Mouse (Mus musculus) stomach, embryonic 16.5 days (tissue): Measurements from ENCODE around the gene Nosip. TPM values are rescaled to one million over a fixed set of nuclear protein-coding genes. Genes with fewer than 3 reads are reported as not detected.

ENCODE experiments used
- ATAC-seq: fragments of 200-750 bp; cut with Nextera tagmentation; 2 replicates; pipeline ENCODE4 v1.8.0; 2017; ENCODE audit warnings: moderate number of reproducible peaks, moderate TSS enrichment; ENCODE audit not compliant: insufficient read depth, low FRiP score
- H3K27ac ChIP-seq: fragments of 300-500 bp; sonication (generic); 2 replicates; pipeline ENCODE4 v1.5.1; 2014; ENCODE audit warnings: low read length
- H3K27me3 ChIP-seq: fragments of 300-500 bp; sonication (generic); 2 replicates; pipeline ENCODE4 v1.6.1; 2014; ENCODE audit warnings: low read length, control low read depth, mixed read lengths; ENCODE audit not compliant: control insufficient read depth, insufficient read depth
- H3K36me3 ChIP-seq: fragments of 300-500 bp; sonication (generic); 2 replicates; pipeline ENCODE4 v1.6.1; 2014; ENCODE audit warnings: low read length; ENCODE audit not compliant: control insufficient read depth, insufficient read depth
- H3K4me1 ChIP-seq: fragments of 300-500 bp; sonication (generic); 2 replicates; pipeline ENCODE4 v1.6.1; 2014; ENCODE audit warnings: low read length, control low read depth, mixed read lengths; ENCODE audit not compliant: control insufficient read depth, insufficient read depth
- H3K4me2 ChIP-seq: fragments of 300-500 bp; sonication (generic); 2 replicates; pipeline ENCODE4 v1.6.1; 2014; ENCODE audit warnings: low read depth, low read length, mixed read lengths
- H3K4me3 ChIP-seq: fragments of 300-500 bp; sonication (generic); replicated peaks from 2 replicates; pipeline ENCODE4 v1.5.1; 2014; ENCODE audit warnings: mild to moderate bottlenecking, low read length
- H3K9ac ChIP-seq: fragments of 300-500 bp; sonication (generic); 2 replicates; pipeline ENCODE4 v1.6.1; 2014; ENCODE audit warnings: low read length
- H3K9me3 ChIP-seq: fragments of 300-500 bp; sonication (generic); replicated peaks from 2 replicates; pipeline ENCODE4 v1.6.1; 2016; ENCODE audit warnings: low read length, control low read depth; ENCODE audit not compliant: control insufficient read depth
- WGBS: fragments of 180-500 bp; shearing (Covaris S2); extraction: QIAGEN DNeasy Blood & Tissue Kit; methylation state at CpG from one replicate; pipeline ENCODE4 v1.1.7; 2014; 5-methylcytosine and 5-hydroxymethylcytosine counted together
- polyA plus RNA-seq: library from polyadenylated mRNA; unstranded; fragments of >200 nt; fragmentation: Nextera tagmentation; extraction: Ambion mirVana; gene quantifications from 2 replicates; pipeline ENCODE4 v1.2.1, GENCODE M21; 2015

Nosip gene
- 55.7 TPM in 2 replicates for polyA plus RNA-seq

DNA sequence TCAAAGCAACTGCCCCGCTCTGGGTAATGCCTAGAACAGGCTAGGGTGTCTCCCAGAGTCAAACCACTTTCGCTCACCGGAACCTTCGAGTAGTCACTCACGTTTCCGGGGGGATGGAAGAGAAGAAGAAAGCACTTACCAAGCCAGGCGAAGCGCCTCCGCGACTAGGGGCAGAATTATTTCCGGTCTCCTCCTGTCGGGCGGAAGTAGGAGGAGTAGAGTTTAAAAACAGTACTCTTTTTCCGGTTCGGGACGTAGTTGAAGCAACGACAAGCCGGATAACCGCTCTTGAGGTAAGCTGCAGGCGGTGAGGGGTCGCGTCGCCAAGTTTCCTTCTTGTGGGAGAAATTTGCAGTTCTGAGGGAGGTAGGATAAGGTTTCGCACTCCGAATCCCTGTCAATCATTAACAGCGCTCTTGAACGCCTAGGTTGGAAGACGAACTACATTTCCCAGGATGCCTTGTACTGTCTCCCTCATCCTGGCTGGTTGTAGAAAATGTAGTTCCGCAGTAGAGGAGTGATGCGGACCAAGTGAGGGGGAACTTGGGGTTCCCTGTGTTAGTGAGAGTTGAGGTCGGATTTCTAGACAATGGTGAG, at the start of gene Nosip, which contains the start of gene Prrg2:
TSS of gene Nosip (plus strand) at position 191 of the 597 bp plus-strand sequence.
TSS of gene Prrg2 (minus strand) at position 439 of the 597 bp plus-strand sequence.
- ATAC-seq = peak; percentile 91
- whole genome bisulfite sequencing = under 1% methylated on average over 31 of the region's 31 CpGs
- H3K36me3 ChIP-seq = no peaks in the 10 kb centered on the region
- H3K27me3 ChIP-seq = no peaks in the 10 kb centered on the region
- H3K4me2 ChIP-seq = peak within 1 kb of the TSS; percentile 60
- peaks cover 16% of the 10 kb centered on the region for H3K4me1 ChIP-seq
- peak within 1 kb of the TSS; percentile 91 for H3K27ac ChIP-seq
- peak within 1 kb of the TSS; percentile 69 for H3K4me3 ChIP-seq
- H3K9ac ChIP-seq = peak within 1 kb of the TSS; percentile 77
- H3K9me3 ChIP-seq = no peaks in the 10 kb centered on the region

DNA sequence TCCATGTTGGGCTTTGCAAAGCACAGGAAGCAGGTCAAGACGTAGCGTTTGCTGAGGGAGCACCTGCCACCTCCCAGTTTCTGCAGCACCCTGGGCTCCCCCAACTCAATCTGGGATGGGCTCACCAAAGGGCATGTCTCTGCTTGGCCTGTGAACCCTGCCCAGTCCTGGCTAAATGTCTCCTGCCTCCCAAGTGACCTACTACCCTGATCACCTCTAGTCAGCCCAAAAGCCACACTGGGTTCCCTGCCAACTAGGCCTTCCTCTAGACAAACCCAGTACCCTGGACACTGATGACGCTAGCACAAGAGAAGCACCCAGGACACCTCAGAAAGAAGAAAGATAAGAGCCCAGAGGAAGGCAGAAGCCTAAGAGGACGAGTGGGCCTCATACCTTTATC, 49.4 kb upstream of the Nosip start:
- no peaks in the 10 kb centered on the region for H3K27me3 ChIP-seq
- H3K9me3 ChIP-seq = no peaks in the 10 kb centered on the region
- no peak overlapping the region for H3K4me2 ChIP-seq
- peaks cover 6% of the 10 kb centered on the region for H3K4me1 ChIP-seq
- no peak overlapping the region for H3K9ac ChIP-seq
- H3K27ac ChIP-seq = no peak overlapping the region
- ATAC-seq = no peak
- peaks cover 26% of the 10 kb centered on the region for H3K36me3 ChIP-seq
- 82% methylated on average over 4 of the region's 4 CpGs for WGBS
- H3K4me3 ChIP-seq = no peak overlapping the region

DNA sequence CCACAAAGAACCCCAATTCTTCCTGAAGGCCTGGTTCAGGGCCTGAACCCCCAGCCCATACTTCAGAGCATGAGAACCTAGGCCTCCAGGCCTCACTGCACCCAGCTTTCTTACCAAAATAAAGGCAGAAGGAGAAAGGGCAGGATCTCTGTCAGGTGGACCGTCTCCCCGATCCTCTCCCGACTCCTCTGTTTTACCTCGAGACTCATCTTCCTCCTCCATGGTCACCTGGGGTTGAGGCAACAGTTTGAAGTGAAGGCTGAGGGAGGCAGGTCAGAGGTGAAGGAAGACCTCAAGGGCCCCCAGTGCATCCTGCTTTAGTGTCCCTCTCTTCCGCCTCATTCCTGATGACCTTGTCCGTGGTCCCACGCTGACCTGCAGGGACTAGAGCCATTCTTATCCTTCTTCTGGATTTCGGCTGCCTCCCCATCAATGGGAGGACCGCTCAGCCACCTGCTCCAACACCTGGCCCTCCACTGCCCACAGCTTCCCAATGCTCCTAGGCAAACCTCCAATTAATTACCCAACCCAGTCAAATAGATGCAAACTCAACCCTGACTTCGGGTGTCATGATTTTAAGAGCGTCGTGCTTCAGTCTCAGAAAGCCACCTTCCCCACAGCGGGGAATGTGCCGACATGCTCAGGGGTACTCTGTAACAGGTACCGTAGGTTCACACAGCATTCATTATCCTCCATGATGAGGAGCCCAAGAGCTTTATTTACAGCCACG, 48.7 kb upstream of the Nosip start:
- H3K36me3 ChIP-seq = peaks cover 19% of the 10 kb centered on the region; the same call in 1 of the 2 replicates
- no peaks in the 10 kb centered on the region for H3K27me3 ChIP-seq
- H3K4me1 ChIP-seq = peaks cover 6% of the 10 kb centered on the region
- no peak overlapping the region for H3K4me2 ChIP-seq
- H3K27ac ChIP-seq = no peak overlapping the region
- ATAC-seq = no peak
- 0 out of 2 replicates have a peak overlapping the region, but pooled peaks have one; percentile 29 for H3K9ac ChIP-seq
- H3K9me3 ChIP-seq = no peaks in the 10 kb centered on the region
- WGBS = 95% methylated on average over 16 of the region's 16 CpGs
- H3K4me3 ChIP-seq = no peak overlapping the region

DNA sequence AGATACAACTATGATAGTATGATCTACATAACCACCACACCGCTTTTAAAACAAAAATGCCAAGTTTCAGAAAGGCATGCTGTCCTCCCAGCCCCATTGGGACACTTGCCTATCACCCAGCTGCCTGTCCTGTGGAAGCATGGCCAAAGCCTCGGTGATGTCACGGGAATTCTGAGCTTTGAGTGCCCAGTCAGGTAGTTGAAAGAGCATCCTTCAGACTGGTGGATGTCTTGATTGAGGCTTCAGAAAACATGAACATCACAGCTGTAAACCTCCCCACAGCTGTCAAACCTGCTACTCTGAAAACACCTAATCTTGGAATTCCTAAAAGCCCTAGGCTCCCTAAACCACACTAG, 48.2 kb upstream of the Nosip start:
- Histone ChIP-seq H3K4me2 (no peak overlapping the region), H3K4me1 (peaks cover 9% of the 10 kb centered on the region)
- ATAC-seq = no peak

DNA sequence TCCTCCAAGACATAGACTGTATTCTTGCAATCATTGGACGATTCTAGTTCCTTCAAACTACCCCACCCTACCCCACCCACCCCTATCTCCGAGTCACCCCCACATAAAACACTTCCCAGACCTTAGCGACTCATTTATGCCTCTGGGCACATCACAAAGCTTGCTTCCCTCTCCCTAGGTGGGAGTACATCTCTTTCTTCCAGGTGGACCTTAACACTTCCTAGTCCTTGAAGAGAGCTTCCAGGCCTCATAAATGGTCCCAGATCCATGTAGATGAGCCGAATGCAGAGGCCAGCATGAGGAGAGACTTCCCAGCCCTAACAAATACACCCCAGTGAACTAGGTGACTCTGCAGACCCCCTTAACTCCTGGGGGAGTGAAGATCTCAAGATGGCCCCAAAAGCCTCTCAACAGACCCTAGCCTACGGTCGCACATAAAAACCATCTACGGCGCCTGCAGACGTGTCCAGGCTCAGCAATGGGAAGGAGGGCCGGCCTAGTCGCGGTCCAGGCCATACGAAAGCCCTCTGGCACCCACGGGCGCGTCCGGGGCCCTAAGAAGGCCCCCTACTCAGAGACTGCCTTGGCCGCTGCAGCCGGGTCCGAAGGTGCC, 46.8 kb upstream of the Nosip start:
- peak overlapping the region; percentile 99 for H3K9ac ChIP-seq
- peak overlapping the region; percentile 83 for H3K4me2 ChIP-seq
- WGBS = 1% methylated on average over 20 of the region's 20 CpGs
- peak overlapping the region; percentile 99 for H3K4me3 ChIP-seq
- H3K27me3 ChIP-seq = no peaks in the 10 kb centered on the region
- H3K4me1 ChIP-seq = peaks cover 10% of the 10 kb centered on the region
- H3K36me3 ChIP-seq = peaks cover 11% of the 10 kb centered on the region; the same call in 1 of the 2 replicates
- H3K27ac ChIP-seq = peak overlapping the region; percentile 100
- H3K9me3 ChIP-seq = no peaks in the 10 kb centered on the region
- no peak for ATAC-seq

More for the DNA sequence above, 48.2 kb upstream of the Nosip start:
- Histone ChIP-seq H3K27me3 (no peaks in the 10 kb centered on the region), H3K4me3 (no peak overlapping the region), H3K36me3 (peaks cover 19% of the 10 kb centered on the region; the same call in 1 of the 2 replicates), H3K9me3 (no peaks in the 10 kb centered on the region), H3K9ac (no peak overlapping the region), H3K27ac (no peak overlapping the region)
- WGBS = 90% methylated on average over 3 of the region's 3 CpGs

DNA sequence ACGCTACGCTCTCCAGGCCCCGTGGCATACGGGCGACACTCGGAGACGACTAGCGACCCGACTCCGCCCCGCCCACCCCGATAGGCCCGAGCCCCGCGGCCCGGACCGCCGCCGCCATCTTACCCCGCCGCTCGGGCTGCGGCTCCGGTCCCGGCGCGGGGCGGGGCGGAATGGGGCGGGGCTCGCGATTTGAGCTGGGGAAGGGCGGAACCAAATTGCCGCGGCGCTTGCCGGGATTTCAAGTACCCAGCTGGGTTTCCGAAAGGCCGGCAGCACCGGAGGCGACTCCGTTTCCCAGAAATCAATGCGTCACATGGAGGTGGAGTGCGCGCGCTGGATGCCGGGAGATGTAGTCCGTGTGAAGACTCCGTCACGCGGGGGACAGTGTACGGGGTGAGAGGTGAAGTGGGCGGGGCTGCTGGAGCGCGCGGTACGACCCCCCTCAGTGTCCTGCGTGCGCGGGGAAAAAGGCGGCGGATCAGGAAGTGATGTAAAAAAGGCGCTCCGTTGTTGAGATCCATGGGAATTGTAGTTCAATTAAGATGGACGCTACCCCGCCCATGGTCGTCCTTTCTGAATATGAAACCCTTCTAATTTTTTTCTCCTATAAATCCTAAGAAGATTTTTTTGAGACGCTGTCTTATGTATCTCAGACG, 46.1 kb upstream of the Nosip start, which contains the start of gene Scaf1:
TSS of gene Scaf1 (minus strand) at position 407 of the 656 bp plus-strand sequence.
- no peaks in the 10 kb centered on the region for H3K9me3 ChIP-seq
- peaks cover 10% of the 10 kb centered on the region for H3K4me1 ChIP-seq
- H3K4me3 ChIP-seq = peak within 1 kb of the TSS; percentile 99
- H3K36me3 ChIP-seq = peaks cover 11% of the 10 kb centered on the region; the same call in 1 of the 2 replicates
- ATAC-seq = peak; percentile 89
- under 1% methylated on average over 67 of the region's 69 CpGs for WGBS
- H3K4me2 ChIP-seq = peak within 1 kb of the TSS; percentile 83
- H3K27me3 ChIP-seq = no peaks in the 10 kb centered on the region
- peak within 1 kb of the TSS; percentile 99 for H3K9ac ChIP-seq
- peak within 1 kb of the TSS; percentile 100 for H3K27ac ChIP-seq

DNA sequence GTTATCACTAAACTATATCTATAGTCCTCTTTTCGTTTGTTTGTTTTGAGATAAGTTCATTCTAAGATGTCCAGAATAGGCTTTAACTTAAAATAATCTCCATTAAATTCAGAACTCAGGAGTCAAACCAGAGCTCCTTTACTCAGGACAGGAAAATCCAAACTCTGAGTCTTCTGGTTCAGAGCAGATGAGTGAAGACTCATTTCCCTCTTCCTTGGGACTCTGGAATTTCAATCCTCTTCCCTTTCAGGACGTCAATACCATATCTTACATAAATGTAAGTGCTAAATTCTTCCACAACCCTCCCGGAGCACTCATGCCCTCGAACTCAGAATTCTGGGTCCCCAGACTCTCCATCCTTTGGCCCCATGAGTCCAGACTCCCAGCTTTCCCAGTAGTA, 45.5 kb upstream of the Nosip start:
- Histone ChIP-seq H3K36me3 (peaks cover 7% of the 10 kb centered on the region; the same call in 1 of the 2 replicates), H3K4me2 (peak overlapping the region; percentile 82), H3K27me3 (no peaks in the 10 kb centered on the region), H3K9me3 (no peaks in the 10 kb centered on the region), H3K4me1 (peaks cover 10% of the 10 kb centered on the region), H3K9ac (peak overlapping the region; percentile 76), H3K4me3 (peak overlapping the region; percentile 99), H3K27ac (peak overlapping the region; percentile 100)
- WGBS = 3% methylated on average over 4 of the region's 4 CpGs
- no peak for ATAC-seq

DNA sequence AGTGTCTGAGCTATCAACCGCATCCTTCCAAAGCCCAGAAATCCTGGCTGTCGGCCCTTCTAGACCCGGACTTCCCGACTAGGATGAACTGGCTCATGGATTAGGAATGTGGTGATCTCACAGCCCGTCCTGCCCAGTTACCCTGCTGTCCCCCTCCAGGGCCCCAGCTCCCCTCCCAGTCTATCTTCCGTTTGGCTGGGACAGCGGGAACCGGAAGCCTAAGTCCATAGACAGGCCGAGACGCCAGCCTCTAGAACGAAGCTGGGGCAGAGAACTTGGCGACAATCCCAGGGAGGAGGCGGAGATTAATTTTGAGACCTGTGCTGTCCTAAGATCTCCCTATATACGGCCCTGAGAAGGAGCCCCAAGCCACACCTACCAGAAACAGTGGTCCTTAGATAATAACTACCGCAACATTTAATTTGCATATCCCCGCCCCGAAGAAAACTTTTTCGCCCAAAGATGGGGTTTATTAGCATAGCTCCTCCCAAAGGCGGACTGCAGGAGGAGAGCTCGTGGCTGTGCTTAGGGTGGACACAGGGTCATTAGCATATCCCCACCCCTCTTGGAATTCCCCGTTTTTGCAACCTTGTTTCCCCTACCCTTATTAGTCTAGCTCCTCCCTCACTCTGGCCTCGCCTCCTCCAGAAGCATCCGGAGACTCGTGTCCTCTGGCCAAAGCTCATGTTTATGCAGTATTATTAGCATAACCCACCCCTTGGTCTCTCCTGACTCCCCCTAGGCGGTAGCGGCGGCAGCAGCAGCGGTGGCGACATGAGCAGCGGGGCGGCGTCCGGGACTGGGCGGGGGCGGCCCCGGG, 44.8 kb upstream of the Nosip start, which contains the start of gene Rras:
TSS of gene Rras (plus strand) at position 720 of the 820 bp plus-strand sequence.
- Histone ChIP-seq H3K4me1 (peaks cover 10% of the 10 kb centered on the region), H3K9me3 (no peaks in the 10 kb centered on the region), H3K27me3 (no peaks in the 10 kb centered on the region), H3K4me3 (peak within 1 kb of the TSS; percentile 99), H3K36me3 (peaks cover under 1% of the 10 kb centered on the region; the same call in 1 of the 2 replicates), H3K4me2 (peak within 1 kb of the TSS; percentile 82), H3K27ac (peak within 1 kb of the TSS; percentile 100), H3K9ac (peak within 1 kb of the TSS; percentile 86)
- peak; percentile 91 for ATAC-seq
- under 1% methylated on average over 36 of the region's 36 CpGs for WGBS
